Mouse (Mus musculus): Measurements from ENCODE around the gene Clip4.
"Not testable (repeated sequence)": the region's sequence is repeated elsewhere in the genome, so short reads cannot be mapped to it uniquely, and the experiment has no call there.

Gene Clip4

DNA sequence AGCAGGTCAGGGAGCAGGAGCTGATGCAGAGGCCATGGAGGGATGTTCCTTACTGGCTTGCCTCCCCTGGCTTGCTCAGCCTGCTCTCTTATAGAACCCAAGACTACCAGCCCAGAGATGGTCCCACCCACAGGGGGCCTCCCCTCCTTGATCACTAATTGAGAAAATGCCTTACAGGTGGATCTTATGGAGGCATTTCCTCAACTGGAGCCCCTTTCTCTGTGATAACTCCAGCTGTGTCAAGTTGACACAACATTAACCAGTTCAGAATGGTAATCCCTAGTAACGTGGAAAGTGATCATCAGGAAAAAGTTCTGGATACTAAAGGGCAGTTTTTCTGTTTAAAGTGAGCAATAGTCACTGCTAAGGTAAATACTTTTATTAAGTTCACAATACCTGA is at the start of gene Clip4:
TSS of gene Clip4 (plus strand) at position 301 of the 400 bp plus-strand sequence.
- DNase-seq (ENCODE audit: low spot score), result not testable (repeated sequence)

DNA sequence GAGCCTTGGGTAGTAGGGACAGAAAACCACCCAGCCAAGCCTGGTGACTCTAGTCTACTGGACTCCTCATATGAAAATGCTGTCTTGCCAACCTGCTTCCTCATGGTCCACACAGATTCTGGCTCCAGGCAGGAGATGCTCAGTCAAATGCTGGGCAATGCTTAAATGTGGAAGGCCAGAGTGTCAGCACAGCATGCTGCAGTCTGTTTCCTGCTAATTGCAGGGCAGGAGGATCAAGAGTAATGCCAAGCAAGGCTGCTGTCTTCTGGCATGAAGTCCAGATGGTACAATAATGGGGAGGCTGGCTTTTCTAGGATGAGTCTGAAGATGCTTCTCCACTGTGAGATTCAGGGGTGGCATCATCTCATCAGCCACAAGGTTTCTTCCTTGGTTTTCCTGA is 47.8 kb upstream of the Clip4 start:
- DNase-seq (ENCODE audit: low spot score), result no peak

GRCm38 (mm10) chr17:71721019-71721418 is 47.3 kb upstream of the Clip4 start:
- DNase-seq (ENCODE audit: low spot score), result no peak

DNA sequence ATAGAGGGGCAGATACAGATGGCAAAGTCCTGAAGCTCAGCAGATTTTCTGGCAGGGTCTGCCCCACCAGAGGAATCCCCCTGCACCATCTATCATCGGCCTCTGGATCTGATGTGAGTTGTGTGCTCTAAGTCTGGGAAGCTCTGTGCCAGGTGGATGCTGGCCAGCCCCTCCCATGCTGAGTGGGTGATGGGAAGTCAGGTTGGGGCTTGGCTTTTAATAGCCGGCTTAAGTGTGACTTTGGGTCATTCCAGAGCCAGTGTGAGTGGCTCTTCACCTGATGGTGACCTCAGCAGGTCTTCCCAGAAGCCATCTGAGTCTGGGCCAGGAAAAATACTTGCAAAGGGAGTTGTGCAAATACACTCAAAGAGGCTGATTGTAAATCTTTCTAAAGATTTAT is 37.6 kb upstream of the Clip4 start:
- peak; percentile 16 for DNase-seq (ENCODE audit: low spot score)

GRCm38 (mm10) chr17:71736442-71736841 is 31.8 kb upstream of the Clip4 start:
- no peak for DNase-seq (ENCODE audit: low spot score)

DNA sequence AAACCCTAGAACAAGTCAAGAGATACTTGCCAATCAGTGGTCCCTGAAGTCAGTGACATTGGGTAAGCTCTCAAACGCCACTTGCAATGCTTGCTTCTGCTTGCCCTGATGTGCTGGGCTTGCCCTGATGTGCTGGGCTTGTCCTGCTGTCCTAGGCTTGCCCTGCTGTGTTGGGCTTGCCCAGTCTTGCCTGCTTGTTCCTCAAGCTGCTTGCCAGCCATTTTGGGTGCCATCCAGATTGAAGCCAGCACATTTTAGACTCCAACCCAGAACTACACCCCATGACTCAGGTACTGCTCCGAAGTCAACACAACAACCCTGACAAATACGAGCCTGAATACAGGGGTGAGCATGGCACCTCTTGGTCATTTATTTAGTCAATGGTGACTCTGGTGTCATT is 26.1 kb upstream of the Clip4 start:
- no peak for DNase-seq (ENCODE audit: low spot score)

- DNase-seq (ENCODE audit: low spot score), result no peak
These were observed 25.3 kb upstream of the Clip4 start for GRCm38 (mm10) chr17:71742935-71743334.

- DNase-seq (ENCODE audit: low spot score), result no peak
These were observed 22.2 kb upstream of the Clip4 start for GRCm38 (mm10) chr17:71746114-71746513.

DNA sequence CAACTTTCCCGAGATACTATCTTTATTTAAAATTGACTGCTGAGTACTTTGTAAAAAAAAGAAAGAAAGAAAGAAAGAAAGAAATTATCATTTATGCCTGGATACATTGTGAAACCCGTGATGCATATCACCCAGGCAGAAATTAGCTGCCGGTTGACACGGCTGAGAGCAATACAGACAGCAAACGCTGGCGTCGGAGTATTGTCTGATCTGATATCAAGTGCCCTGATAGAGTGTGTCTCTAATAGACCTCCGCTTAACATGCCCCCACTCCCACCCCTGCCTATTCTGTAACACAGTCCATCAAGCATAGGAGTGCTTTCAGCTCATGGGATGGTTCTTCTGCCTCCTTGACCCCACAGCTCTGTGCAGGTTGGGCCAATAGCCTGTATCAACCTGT is 20.7 kb upstream of the Clip4 start:
- no peak for DNase-seq (ENCODE audit: low spot score)

GRCm38 (mm10) chr17:71749616-71750168 is 18.6 kb upstream of the Clip4 start:
- no peak for DNase-seq (ENCODE audit: low spot score)

DNA sequence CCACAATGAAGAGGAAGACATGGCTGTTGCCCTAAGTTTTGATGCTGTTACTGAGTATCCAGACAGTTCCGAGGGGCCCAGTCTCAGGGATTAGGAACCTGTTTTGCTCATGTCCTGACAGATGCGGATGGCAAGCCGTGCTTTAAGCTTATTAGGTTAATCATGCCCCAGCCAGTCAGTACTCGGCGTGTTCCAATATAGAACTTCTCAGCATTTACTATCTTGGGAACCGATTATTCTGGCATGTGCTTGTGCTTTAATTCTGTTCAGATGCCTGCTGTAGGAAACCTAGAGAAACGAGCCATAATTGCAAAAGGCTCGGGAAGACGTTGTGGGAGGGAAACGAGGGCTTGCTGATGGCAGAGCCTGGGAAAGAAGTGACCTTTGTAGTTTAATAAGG is 15.4 kb upstream of the Clip4 start, which contains the start of gene Pcare:
TSS of gene Pcare (minus strand) at position 64 of the 400 bp plus-strand sequence.
- no peak for DNase-seq (ENCODE audit: low spot score)

- no peak for DNase-seq (ENCODE audit: low spot score)
These were observed 7.7 kb upstream of the Clip4 start for GRCm38 (mm10) chr17:71760536-71760935.

DNA sequence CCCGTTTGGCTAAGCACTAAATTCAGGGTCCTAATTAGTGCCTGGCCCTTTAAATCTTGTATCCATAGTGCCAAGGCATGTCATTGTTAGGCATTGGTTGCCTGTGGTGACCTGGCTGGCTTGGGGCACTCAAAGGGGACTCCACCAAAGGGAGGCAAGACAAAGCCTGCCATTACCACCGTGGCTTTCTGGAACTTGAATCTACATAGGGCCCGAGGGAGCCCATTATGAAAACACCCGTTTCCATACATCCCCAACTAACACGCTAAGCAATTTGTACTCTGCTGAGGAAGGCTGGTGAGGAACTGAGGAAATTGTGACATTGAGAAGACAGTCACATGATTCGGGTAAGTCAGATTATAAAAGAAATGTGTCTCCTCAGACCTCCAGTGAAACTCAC is 1.3 kb downstream of the Clip4 start:
- no peak for DNase-seq (ENCODE audit: low spot score)

DNA sequence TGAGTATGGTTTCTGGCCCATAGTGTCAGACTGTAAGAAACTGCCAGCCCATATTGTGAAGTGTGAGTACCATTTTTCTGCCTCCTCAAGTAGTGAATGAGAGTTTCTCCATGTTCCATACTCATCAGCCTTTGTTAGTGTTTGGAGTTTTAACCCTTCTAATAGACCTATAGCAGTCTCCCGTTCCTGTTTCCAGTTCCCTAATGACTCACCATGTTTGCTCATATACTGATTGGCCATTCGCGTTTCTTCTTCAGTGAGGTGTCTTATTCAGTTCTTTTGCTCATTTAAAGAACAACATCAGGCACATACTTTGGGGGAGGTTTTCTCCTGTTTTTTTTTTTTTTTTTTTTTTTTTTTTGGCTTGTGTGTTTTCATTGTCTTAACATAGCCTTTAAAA is 2.4 kb downstream of the Clip4 start:
- DNase-seq (ENCODE audit: low spot score), result no peak

GRCm38 (mm10) chr17:71774173-71774572 is 5.9 kb downstream of the Clip4 start:
- no peak for DNase-seq (ENCODE audit: low spot score)

DNA sequence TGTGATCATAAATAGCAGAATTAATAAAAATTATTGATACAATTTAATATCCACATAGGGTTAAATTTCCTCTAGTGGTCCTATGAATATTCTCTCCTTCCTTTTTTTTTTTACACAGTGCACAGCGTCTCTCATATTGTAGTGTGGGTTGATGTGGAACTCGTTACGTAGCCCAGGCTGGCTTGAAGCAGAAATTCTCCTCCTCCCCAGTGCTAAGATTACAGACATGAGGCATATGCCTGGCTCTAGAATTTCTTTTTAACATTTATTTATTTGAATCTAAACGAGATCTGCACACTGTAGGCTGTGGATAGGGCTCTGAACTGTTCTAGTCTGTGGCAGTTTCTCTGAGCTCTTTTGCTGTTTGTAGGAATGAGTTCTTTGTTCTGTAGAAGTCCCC is 7.0 kb downstream of the Clip4 start:
- no peak for DNase-seq (ENCODE audit: low spot score)

DNA sequence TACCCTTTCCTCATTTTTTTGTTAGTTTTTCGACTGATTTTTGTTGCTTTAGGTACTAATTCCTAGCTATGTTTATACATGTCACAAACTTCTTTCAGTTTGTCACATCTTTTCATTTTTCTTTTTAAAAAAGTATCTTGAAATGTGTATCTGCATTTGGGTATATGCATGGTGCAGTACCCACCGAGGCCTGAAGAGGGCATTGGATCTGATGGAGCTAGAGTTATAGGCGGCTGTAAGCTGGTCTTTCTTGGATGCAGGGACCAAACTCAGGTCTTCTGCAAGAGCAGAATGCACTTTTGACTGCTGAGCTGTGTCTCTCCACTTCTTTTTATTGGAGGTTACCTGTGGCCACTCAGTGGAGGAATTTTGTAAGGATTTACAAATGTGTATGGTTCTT is 10.4 kb downstream of the Clip4 start:
- no peak for DNase-seq (ENCODE audit: low spot score)

DNA sequence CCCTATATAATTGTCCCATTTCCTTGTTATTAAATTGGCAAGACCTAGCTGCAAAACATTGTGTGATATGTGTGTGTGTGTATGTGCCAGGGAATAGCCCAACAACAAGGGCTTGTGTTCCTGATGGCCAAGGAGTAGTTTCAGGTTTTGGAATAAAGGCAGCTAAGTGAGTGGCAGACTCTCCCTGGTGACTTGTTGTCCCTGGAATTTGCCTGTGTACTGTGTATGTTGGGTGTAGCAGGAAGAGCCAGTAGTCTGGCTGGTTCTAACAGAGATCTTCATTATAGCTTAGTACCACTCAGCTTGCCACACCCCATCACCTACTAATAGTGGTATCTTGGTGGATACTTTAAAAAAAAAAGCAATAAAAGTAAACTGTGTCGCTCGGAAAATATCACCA is 12.2 kb downstream of the Clip4 start:
- no peak for DNase-seq (ENCODE audit: low spot score)

DNA sequence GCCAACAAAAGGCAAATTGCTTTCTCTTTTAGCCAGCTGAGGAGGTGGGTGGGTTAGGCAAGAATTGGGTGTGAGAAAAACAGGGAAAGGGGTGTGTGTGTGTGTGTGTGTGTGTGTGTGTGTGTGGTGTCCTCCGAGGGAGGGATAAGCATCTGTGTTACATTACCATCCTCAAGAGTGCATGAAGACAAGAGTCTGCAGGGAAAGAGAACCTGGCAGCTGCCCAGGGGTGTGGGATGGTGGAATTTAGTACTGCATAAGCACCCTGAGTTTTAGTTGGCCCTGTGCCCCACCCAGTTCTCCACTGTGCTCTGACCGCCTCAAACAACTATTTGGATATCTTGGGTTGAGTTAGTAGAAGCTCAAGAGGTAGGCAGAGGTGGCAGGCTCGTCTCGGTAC is 12.7 kb downstream of the Clip4 start:
- DNase-seq (ENCODE audit: low spot score), result no peak

DNA sequence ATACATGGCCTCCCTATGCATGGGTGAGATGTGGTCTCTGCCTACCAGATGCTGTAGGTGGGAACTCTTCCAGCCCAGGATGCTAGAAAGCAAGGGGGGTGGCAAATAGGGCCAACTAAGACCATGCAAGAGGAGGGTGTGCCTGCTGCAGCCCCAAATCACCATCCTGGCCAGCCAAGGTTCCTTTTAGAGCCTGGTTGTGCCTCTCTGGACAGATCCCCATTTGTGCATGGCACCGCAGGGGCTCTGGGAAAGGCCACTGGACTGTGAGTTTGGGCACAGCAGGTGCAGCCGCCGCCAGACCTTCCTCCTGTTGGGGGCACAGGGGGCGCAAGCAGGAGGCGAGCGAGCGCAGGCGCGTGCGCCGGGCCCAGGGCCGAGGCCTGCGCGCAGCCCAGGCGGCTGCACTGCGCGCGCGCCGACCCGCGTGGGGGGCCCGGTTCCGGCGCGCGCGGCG is 14.0 kb downstream of the Clip4 start:
- DNase-seq (ENCODE audit: low spot score), result no peak

GRCm38 (mm10) chr17:71782699-71783365 is 14.6 kb downstream of the Clip4 start:
- peak; percentile 5 for DNase-seq (ENCODE audit: low spot score)

- DNase-seq (ENCODE audit: low spot score), result no peak
These were observed 15.1 kb downstream of the Clip4 start for GRCm38 (mm10) chr17:71783366-71783735.

DNA sequence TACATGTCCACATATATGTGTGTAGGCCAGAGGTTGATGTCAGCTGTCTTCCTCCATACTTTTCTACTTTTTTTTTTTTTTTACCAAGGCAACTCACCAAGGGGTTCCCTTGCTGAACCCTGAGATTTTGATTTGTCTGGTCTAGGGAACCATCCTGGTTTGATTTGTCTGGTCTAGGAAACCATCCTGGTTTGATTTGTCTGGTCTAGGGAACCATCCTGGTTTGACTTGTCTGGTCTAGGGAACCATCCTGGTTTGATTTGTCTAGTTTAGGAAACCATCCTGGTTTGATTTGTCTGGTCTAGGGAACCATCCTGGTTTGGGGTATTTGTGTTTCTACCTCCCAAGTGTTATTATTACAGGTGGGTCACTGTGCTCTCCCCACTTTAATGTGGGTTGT is 18.2 kb downstream of the Clip4 start:
- no peak for DNase-seq (ENCODE audit: low spot score)

DNA sequence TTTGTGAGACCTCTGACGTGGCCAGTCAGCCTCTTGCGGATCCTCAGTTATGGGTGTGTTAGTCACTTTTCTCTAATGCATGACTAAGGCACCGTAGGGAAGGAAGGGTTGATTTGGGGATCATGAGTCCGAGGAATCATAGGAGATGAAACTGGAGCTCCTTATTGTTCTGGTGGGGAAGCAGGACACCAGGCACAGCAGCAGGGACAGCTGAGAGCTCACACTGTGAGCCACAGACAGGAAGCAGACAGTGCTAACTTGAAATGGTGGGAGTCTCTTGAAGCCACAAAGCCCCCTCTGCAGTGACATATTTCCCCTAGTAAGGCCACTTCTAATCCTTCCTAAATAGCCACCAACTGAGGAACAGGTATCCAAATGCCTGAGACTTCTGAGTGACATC is 22.8 kb downstream of the Clip4 start:
- DNase-seq (ENCODE audit: low spot score), result no peak

Data from urinary bladder, postnatal 25 days (tissue).